Mouse (Mus musculus): ENCODE data around the gene Sf3a2. TPM values are rescaled to one million over a fixed set of nuclear protein-coding genes. Genes with fewer than 3 reads are reported as not detected.
A peak's percentile ranks its signal among the peaks of the same experiment; 100 is the strongest.

Gene Sf3a2
- total and polyA plus RNA-seq, 3 experiments: 50.4 to 210 TPM; not detected in 1

DNA sequence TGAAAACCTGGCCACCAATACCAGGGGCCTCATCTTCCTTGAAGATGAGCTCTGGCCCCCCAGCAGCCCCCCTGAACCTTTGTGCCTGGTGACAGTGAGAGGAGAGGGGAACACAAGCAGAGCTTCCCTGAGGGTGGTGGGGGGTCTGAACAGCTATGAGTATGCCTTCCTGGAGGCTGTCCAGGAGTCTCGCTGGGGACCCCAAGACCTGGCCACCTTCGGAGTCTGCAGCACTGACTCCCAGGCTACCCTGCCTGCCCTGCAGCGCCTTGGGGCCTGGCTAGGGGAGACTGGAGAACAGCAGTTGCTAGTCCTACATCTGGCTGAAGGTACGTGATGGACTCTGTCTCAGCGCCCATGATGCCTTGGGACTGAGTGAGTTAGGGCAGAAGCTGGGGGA is 7.3 kb downstream of the Sf3a2 start:
- Histone ChIP-seq H3K27me3 (ENCODE audit: control insufficient read depth in 1 of 2, insufficient read depth in 2 of 2, low read length in 2 of 2) (no peaks in the 10 kb centered on the region), H3K4me3 (ENCODE audit: control insufficient read depth in 1 of 2, insufficient read depth in 1 of 2, low read depth in 2 of 2, low read length in 2 of 2) (no peak overlapping the region), H3K9ac (ENCODE audit: control insufficient read depth, low read depth, low read length, poor library complexity, severe bottlenecking) (no peak overlapping the region), H3K27ac (ENCODE audit: control insufficient read depth, low read depth, low read length) (no peak overlapping the region), H3K36me3 (ENCODE audit: control insufficient read depth in 1 of 2, insufficient read depth in 2 of 2, low read length in 2 of 2) (no peaks in the 10 kb centered on the region), H3K4me1 (ENCODE audit: control insufficient read depth in 1 of 2, insufficient read depth in 2 of 2, low read length in 2 of 2) (peaks cover 0 to 7% of the 10 kb centered on the region in 2 experiments; a peak in 1 of 4 replicates), H3K9me3 (replicated peaks; ENCODE audit: insufficient read depth, low read length) (no peaks in the 10 kb centered on the region), H3K79me2 (ENCODE audit: control insufficient read depth, insufficient read depth, low read length, poor library complexity) (peaks cover 12% of the 10 kb centered on the region)
- DNase-seq (ENCODE audit: low read depth, low spot score): no peak
- TF ChIP-seq MYC (IDR thresholded peaks at IDR 0.05; ENCODE audit: low read depth, low read length) (no peak), MAFK (IDR thresholded peaks at IDR 0.05; ENCODE audit: borderline replicate concordance, low read depth, low read length) (no peak), RCOR1 (IDR thresholded peaks at IDR 0.05; ENCODE audit: low read depth, low read length) (no peak), JUND (IDR thresholded peaks at IDR 0.05; ENCODE audit: low read depth, low read length) (no peak), RAD21 (IDR thresholded peaks at IDR 0.05; ENCODE audit: low read depth, low read length) (no peak), ZMIZ1 (IDR thresholded peaks at IDR 0.05; ENCODE audit: low read depth, low read length) (no peak), HCFC1 (IDR thresholded peaks at IDR 0.05; ENCODE audit: low read depth, low read length) (no peak), MAZ (IDR thresholded peaks at IDR 0.05; ENCODE audit: low read depth, low read length) (no peak), NELFE (IDR thresholded peaks at IDR 0.05; ENCODE audit: low read depth, low read length) (no peak), ZC3H11A (IDR thresholded peaks at IDR 0.05; ENCODE audit: low read depth, low read length) (no peak), ZNF384 (IDR thresholded peaks at IDR 0.05; ENCODE audit: low read depth, low read length) (no peak)

DNA sequence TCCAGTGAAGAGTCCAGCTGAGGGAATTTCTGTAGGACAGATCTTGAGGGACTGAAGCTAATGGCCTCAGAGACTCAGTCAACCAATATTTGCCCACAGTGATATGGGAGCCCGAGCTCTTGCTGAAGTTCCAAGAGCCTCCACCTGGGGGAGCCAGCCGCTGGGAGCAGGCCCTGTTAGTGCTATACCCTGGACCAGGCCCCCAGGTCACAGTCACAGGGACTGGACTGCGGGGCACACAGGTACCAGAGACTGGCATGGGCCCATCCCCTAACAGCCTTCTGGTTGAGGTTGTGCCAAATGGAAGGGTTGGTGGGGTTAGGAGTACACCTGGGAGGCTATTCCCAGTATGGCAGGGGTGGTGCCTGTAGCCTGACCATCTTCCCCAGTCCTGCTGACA is 7.9 kb downstream of the Sf3a2 start:
- H3K27me3 ChIP-seq (ENCODE audit: control insufficient read depth in 1 of 2, insufficient read depth in 2 of 2, low read length in 2 of 2): no peaks in the 10 kb centered on the region
- peak; percentile 81 for DNase-seq (ENCODE audit: low read depth, low spot score)
- no peak for TF ChIP-seq MEF2A (IDR thresholded peaks at IDR 0.05; ENCODE audit: extremely low read depth, insufficient replicate concordance, low read depth, low read length, poor library complexity, severe bottlenecking)
- TF ChIP-seq GATA1 (IDR thresholded peaks at IDR 0.05; ENCODE audit: low read depth, low read length): no peak
- no peak for TF ChIP-seq KAT2A (conservative IDR thresholded peaks at IDR 0.05; ENCODE audit: low read depth, low read length)
- no peak for TF ChIP-seq MAFK (IDR thresholded peaks at IDR 0.05; ENCODE audit: borderline replicate concordance, low read depth, low read length)
- peak; percentile 44; the same call in 1 of the 2 replicates for TF ChIP-seq BHLHE40 (IDR thresholded peaks at IDR 0.05; ENCODE audit: borderline replicate concordance, low read depth, low read length)
- TF ChIP-seq ETS1 (IDR thresholded peaks at IDR 0.05; ENCODE audit: low read depth, low read length): no peak
- 0 out of 2 replicates have a peak, but pooled peaks have one; percentile 41 for TF ChIP-seq JUND (IDR thresholded peaks at IDR 0.05; ENCODE audit: low read depth, low read length)
- no peak for TF ChIP-seq UBTF (IDR thresholded peaks at IDR 0.05; ENCODE audit: borderline replicate concordance, insufficient read depth, low read depth, low read length)
- TF ChIP-seq RCOR1 (IDR thresholded peaks at IDR 0.05; ENCODE audit: low read depth, low read length): no peak
- TF ChIP-seq TBP (IDR thresholded peaks at IDR 0.05; ENCODE audit: low read depth, low read length): no peak
- peak; percentile 15; the same call in 1 of the 2 replicates for TF ChIP-seq TCF12 (IDR thresholded peaks at IDR 0.05; ENCODE audit: low read depth, low read length)
- TF ChIP-seq HCFC1 (IDR thresholded peaks at IDR 0.05; ENCODE audit: low read depth, low read length): peak; percentile 11; the same call in 1 of the 2 replicates
- peak; percentile 67; the same call in 1 of the 2 replicates for TF ChIP-seq MAZ (IDR thresholded peaks at IDR 0.05; ENCODE audit: low read depth, low read length)
- no peak for TF ChIP-seq ZKSCAN1 (IDR thresholded peaks at IDR 0.05; ENCODE audit: low read depth, low read length)
- TF ChIP-seq CHD1 (IDR thresholded peaks at IDR 0.05; ENCODE audit: low read depth, low read length): no peak
- TF ChIP-seq POLR2AphosphoS2 (IDR thresholded peaks at IDR 0.05; ENCODE audit: low read length): no peak
- TF ChIP-seq MYB (IDR thresholded peaks at IDR 0.05; ENCODE audit: low read depth, low read length): no peak
- 0 out of 2 replicates have a peak, but pooled peaks have one; percentile 10 for TF ChIP-seq NRF1 (IDR thresholded peaks at IDR 0.05; ENCODE audit: insufficient read depth, low read depth, low read length, poor library complexity, severe bottlenecking)
- TF ChIP-seq CTCF (IDR thresholded peaks at IDR 0.05 in 2 of 3, conservative IDR thresholded peaks at IDR 0.05 in 1 of 3; ENCODE audit: control insufficient read depth in 1 of 3, insufficient read depth in 1 of 3, low read depth in 2 of 3, low read length in 3 of 3, poor library complexity in 1 of 3, severe bottlenecking in 1 of 3): peak; percentile 74 to 87 (median 83)
- TF ChIP-seq SIN3A (IDR thresholded peaks at IDR 0.05; ENCODE audit: low read length): peak; percentile 48
- no peak for TF ChIP-seq CHD2 (IDR thresholded peaks at IDR 0.05; ENCODE audit: low read length)
- peak; percentile 78 for TF ChIP-seq SMC3 (IDR thresholded peaks at IDR 0.05; ENCODE audit: low read depth, low read length)
- no peak for TF ChIP-seq E2F4 (IDR thresholded peaks at IDR 0.05; ENCODE audit: borderline replicate concordance, low read depth, low read length)
- TF ChIP-seq ZNF384 (IDR thresholded peaks at IDR 0.05; ENCODE audit: low read depth, low read length): no peak
- 0 out of 2 replicates have a peak, but pooled peaks have one; percentile 11 for TF ChIP-seq MYC (IDR thresholded peaks at IDR 0.05; ENCODE audit: low read depth, low read length)
- no peak; the same call in 1 of the 2 replicates for TF ChIP-seq ZMIZ1 (IDR thresholded peaks at IDR 0.05; ENCODE audit: low read depth, low read length)
- no peak for TF ChIP-seq USF1 (IDR thresholded peaks at IDR 0.05; ENCODE audit: low read depth, low read length)

More for the DNA sequence above, 7.9 kb downstream of the Sf3a2 start:
- Histone ChIP-seq H3K9ac (ENCODE audit: control insufficient read depth, low read depth, low read length, poor library complexity, severe bottlenecking) (no peak overlapping the region), H3K27ac (ENCODE audit: control insufficient read depth, low read depth, low read length) (no peak overlapping the region), H3K36me3 (ENCODE audit: control insufficient read depth in 1 of 2, insufficient read depth in 2 of 2, low read length in 2 of 2) (no peaks in the 10 kb centered on the region), H3K4me3 (ENCODE audit: control insufficient read depth in 1 of 2, insufficient read depth in 1 of 2, low read depth in 2 of 2, low read length in 2 of 2) (no peak overlapping the region), H3K9me3 (replicated peaks; ENCODE audit: insufficient read depth, low read length) (no peaks in the 10 kb centered on the region), H3K79me2 (ENCODE audit: control insufficient read depth, insufficient read depth, low read length, poor library complexity) (peaks cover 7% of the 10 kb centered on the region), H3K4me1 (ENCODE audit: control insufficient read depth in 1 of 2, insufficient read depth in 2 of 2, low read length in 2 of 2) (0 out of 4 replicates have a peak, but pooled peaks cover 0 to 5% of the 10 kb centered on the region in 2 experiments)

All from MEL (cell line).